Mouse (Mus musculus): ENCODE data around the gene Amigo3. TPM values are rescaled to one million over a fixed set of nuclear protein-coding genes. Genes with fewer than 3 reads are reported as not detected.

Gene Amigo3
- polyA plus RNA-seq, 1 experiment, result 1.2 TPM

DNA sequence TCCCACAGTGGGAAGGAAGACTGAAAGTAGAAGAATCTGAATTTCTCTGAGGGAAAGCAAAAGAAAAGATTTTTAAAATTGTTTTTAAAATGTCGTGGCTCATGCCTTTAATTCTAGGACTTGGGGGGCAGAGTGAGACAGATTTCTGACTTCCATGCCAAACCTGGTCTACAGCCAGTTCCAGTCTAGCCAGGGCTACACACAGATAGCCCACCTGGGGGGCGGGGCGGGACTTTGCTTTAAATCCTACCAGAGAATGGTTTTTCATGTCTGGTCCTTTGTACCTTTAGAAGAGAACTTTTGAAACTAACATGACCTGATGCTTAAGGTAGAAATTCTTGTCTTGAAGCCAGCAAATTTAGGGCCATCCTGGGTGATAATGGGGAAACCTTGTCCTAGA lies 29.7 kb upstream of the Amigo3 start:
- Histone ChIP-seq H3K36me3 (ENCODE audit: control insufficient read depth, insufficient read depth, low read length) (peaks cover 2% of the 10 kb centered on the region; the same call in 1 of the 2 replicates), H3K27me3 (replicated peaks; ENCODE audit: control insufficient read depth, insufficient read depth, low read length) (no peaks in the 10 kb centered on the region), H3K4me3 (ENCODE audit: insufficient read depth, low read depth, low read length) (no peak overlapping the region), H3K4me1 (ENCODE audit: control insufficient read depth, insufficient read depth, low read length) (0 out of 2 replicates have a peak, but pooled peaks cover 5% of the 10 kb centered on the region), H3K27ac (ENCODE audit: insufficient read depth, low read depth, low read length) (no peak overlapping the region)
- no peak for DNase-seq
- 89% methylated on average over 3 of the region's 3 CpGs for WGBS
- TF ChIP-seq CTCF (conservative IDR thresholded peaks at IDR 0.05; ENCODE audit: insufficient read depth, insufficient read length, low read depth, low read length) (no peak), POLR2A (IDR thresholded peaks at IDR 0.05; ENCODE audit: low read depth, low read length) (no peak)

DNA sequence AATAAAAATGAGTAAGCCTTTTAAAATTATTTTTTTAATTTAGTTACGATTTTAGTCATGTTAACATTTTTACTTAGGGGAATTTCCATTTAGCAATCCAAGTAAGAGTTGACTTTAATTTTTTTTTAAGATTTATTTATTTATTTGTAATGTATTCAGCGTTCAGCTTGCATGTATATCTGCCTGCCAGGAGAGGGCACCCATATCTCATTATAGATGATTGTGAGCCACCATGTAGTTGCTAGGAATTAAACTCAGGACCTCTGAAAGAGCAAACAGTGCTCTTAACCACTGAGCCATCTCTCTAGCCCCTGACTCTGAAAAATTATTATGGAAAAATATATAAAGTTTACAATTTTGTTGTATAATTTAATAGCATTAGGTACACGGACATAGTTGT lies 26.4 kb upstream of the Amigo3 start:
- Histone ChIP-seq H3K27ac (ENCODE audit: insufficient read depth, low read depth, low read length) (no peak overlapping the region), H3K27me3 (replicated peaks; ENCODE audit: control insufficient read depth, insufficient read depth, low read length) (no peaks in the 10 kb centered on the region), H3K4me1 (ENCODE audit: control insufficient read depth, insufficient read depth, low read length) (no peaks in the 10 kb centered on the region), H3K36me3 (ENCODE audit: control insufficient read depth, insufficient read depth, low read length) (peaks cover 2% of the 10 kb centered on the region; the same call in 1 of the 2 replicates), H3K4me3 (ENCODE audit: insufficient read depth, low read depth, low read length) (no peak overlapping the region)
- TF ChIP-seq POLR2A (IDR thresholded peaks at IDR 0.05; ENCODE audit: low read depth, low read length) (no peak), CTCF (conservative IDR thresholded peaks at IDR 0.05; ENCODE audit: insufficient read depth, insufficient read length, low read depth, low read length) (no peak)
- 80% methylated on average over 3 of the region's 3 CpGs for WGBS
- DNase-seq, result no peak

DNA sequence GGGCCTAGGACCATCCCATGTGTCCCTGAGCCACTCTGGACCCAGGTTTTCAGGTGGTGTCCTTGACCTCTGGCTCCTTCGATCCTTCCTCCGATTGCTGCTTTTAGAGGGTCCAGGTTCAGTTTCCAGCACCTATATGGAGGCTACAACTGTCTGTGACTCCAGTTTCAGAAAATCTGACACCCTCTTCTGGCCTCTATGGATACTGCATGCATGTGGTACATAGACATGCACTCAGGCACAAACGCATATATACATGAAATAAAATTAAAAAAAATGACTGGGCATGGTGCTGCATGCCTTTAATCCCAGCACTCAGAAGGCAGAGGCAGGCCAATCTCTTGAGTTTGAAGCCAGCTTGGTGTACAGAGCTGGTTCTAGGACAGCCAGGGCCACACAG lies 25.1 kb upstream of the Amigo3 start:
- H3K4me1 ChIP-seq (ENCODE audit: control insufficient read depth, insufficient read depth, low read length), result no peaks in the 10 kb centered on the region
- 96% methylated on average over 3 of the region's 3 CpGs for WGBS
- H3K27me3 ChIP-seq (replicated peaks; ENCODE audit: control insufficient read depth, insufficient read depth, low read length), result no peaks in the 10 kb centered on the region
- no peak overlapping the region for H3K4me3 ChIP-seq (ENCODE audit: insufficient read depth, low read depth, low read length)
- no peak overlapping the region for H3K27ac ChIP-seq (ENCODE audit: insufficient read depth, low read depth, low read length)
- no peak for DNase-seq
- TF ChIP-seq CTCF (conservative IDR thresholded peaks at IDR 0.05; ENCODE audit: insufficient read depth, insufficient read length, low read depth, low read length) (no peak), POLR2A (IDR thresholded peaks at IDR 0.05; ENCODE audit: low read depth, low read length) (no peak)
- peaks cover 2% of the 10 kb centered on the region; the same call in 1 of the 2 replicates for H3K36me3 ChIP-seq (ENCODE audit: control insufficient read depth, insufficient read depth, low read length)

DNA sequence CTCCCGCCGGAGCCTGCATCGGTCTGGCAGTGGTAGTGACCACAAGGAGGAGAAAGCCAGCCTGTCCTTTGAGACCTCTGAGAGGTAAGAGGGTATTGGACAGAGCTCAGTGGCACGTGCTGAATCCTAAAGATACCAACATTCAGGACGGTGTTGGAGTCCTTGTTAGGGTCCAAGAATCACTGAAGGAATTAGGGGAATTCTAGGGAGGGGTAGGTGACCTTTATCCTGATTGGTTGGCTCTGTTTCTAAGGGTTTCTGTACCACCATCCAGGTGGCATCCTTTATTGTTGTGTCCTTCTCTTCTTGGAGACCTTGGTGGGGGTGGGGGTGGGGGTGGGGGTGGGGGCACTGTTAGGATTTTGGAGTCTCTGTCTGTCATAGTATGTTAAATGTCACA lies 20.8 kb upstream of the Amigo3 start:
- H3K36me3 ChIP-seq (ENCODE audit: control insufficient read depth, insufficient read depth, low read length), result no peaks in the 10 kb centered on the region
- no peak for DNase-seq
- H3K27ac ChIP-seq (ENCODE audit: insufficient read depth, low read depth, low read length), result no peak overlapping the region
- TF ChIP-seq CTCF (conservative IDR thresholded peaks at IDR 0.05; ENCODE audit: insufficient read depth, insufficient read length, low read depth, low read length) (no peak), POLR2A (IDR thresholded peaks at IDR 0.05; ENCODE audit: low read depth, low read length) (no peak)
- H3K4me3 ChIP-seq (ENCODE audit: insufficient read depth, low read depth, low read length), result no peak overlapping the region
- WGBS, result 85% methylated on average over 5 of the region's 5 CpGs
- H3K4me1 ChIP-seq (ENCODE audit: control insufficient read depth, insufficient read depth, low read length), result no peaks in the 10 kb centered on the region
- no peaks in the 10 kb centered on the region for H3K27me3 ChIP-seq (replicated peaks; ENCODE audit: control insufficient read depth, insufficient read depth, low read length)

DNA sequence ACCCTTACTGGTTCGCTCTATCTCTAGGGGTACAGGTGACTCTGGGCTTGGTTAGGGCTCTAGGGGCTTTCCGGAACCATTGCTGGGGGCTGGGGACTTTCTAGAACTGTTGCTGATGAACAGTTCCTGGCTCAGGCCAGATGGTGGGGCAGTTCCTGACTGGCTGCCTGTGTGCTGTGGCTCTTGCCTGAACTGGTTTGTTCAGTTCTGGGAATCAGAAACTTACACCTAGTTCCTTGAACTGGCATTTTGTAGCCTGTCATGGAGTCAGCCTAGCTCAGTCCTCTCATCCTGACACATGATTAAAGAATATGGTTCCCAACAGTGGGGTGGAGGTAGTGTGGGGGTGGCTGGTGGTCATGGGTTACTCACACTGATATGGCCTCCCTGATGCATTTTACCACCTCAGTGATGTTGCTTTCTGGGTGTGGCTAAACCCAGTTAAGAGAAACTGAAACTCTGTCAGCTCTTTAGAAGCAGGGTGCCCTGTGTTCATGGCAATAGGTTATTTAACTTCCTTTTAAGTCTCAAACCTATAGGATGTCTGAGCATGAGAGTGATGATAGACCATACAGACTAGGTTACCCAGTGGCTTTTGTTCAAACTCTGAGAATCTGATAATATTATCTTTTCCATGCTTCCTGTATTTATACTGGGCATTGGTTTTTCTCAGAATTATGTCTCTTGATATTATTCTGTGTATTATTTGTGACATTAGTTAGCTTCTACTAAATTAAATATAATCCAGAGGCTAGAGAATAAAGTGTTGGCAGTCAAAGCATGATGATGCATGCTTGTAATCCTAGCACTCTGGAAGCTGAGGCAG lies 17.4 kb upstream of the Amigo3 start:
- DNase-seq, result no peak
- H3K27ac ChIP-seq (ENCODE audit: insufficient read depth, low read depth, low read length), result no peak overlapping the region
- no peak overlapping the region for H3K4me3 ChIP-seq (ENCODE audit: insufficient read depth, low read depth, low read length)
- no peaks in the 10 kb centered on the region for H3K27me3 ChIP-seq (replicated peaks; ENCODE audit: control insufficient read depth, insufficient read depth, low read length)
- no peaks in the 10 kb centered on the region for H3K4me1 ChIP-seq (ENCODE audit: control insufficient read depth, insufficient read depth, low read length)
- 88% methylated on average over 2 of the region's 2 CpGs for WGBS
- TF ChIP-seq POLR2A (IDR thresholded peaks at IDR 0.05; ENCODE audit: low read depth, low read length) (no peak), CTCF (conservative IDR thresholded peaks at IDR 0.05; ENCODE audit: insufficient read depth, insufficient read length, low read depth, low read length) (no peak; the same call in 1 of the 2 replicates)
- no peaks in the 10 kb centered on the region; the same call in 1 of the 2 replicates for H3K36me3 ChIP-seq (ENCODE audit: control insufficient read depth, insufficient read depth, low read length)

GRCm38 (mm10) chr9:108044751-108045492 lies 8.0 kb upstream of the Amigo3 start:
- no peak for DNase-seq
- no peaks in the 10 kb centered on the region for H3K27me3 ChIP-seq (replicated peaks; ENCODE audit: control insufficient read depth, insufficient read depth, low read length)
- peaks cover 4% of the 10 kb centered on the region; the same call in 1 of the 2 replicates for H3K4me1 ChIP-seq (ENCODE audit: control insufficient read depth, insufficient read depth, low read length)
- peak; percentile 27; the same call in 1 of the 2 replicates for TF ChIP-seq CTCF (conservative IDR thresholded peaks at IDR 0.05; ENCODE audit: insufficient read depth, insufficient read length, low read depth, low read length)
- no peak for TF ChIP-seq POLR2A (IDR thresholded peaks at IDR 0.05; ENCODE audit: low read depth, low read length)
- no peaks in the 10 kb centered on the region; the same call in 1 of the 2 replicates for H3K36me3 ChIP-seq (ENCODE audit: control insufficient read depth, insufficient read depth, low read length)
- 96% methylated on average over 8 of the region's 8 CpGs for WGBS
- H3K27ac ChIP-seq (ENCODE audit: insufficient read depth, low read depth, low read length), result no peak overlapping the region
- no peak overlapping the region for H3K4me3 ChIP-seq (ENCODE audit: insufficient read depth, low read depth, low read length)

DNA sequence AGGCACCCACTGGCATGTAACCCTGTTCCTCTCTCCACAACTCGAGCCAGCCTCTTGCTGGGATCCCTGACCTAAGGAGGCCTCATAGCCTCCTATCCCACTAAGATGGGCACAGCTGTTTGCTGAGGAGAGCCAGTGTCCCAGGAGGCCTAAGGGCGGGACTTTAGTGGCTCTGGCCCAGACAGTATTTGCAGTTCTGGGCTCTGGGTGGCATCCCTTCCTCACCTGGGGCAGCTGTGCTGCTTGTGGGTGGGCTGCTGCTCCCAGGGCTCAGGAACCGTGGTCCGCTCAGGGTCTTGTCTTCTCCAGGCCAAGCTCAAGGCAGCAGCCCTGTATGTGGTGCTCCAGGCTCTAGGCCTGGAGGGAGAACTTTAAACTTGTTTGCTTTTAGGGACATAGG lies 6.4 kb upstream of the Amigo3 start:
- WGBS, result 88% methylated on average over 4 of the region's 4 CpGs
- no peak for TF ChIP-seq CTCF (conservative IDR thresholded peaks at IDR 0.05; ENCODE audit: insufficient read depth, insufficient read length, low read depth, low read length)
- no peak for TF ChIP-seq POLR2A (IDR thresholded peaks at IDR 0.05; ENCODE audit: low read depth, low read length)
- H3K36me3 ChIP-seq (ENCODE audit: control insufficient read depth, insufficient read depth, low read length), result no peaks in the 10 kb centered on the region

More for the DNA sequence above, 6.4 kb upstream of the Amigo3 start:
- no peak for DNase-seq
- H3K27ac ChIP-seq (ENCODE audit: insufficient read depth, low read depth, low read length), result no peak overlapping the region
- H3K4me1 ChIP-seq (ENCODE audit: control insufficient read depth, insufficient read depth, low read length), result peaks cover 4% of the 10 kb centered on the region; the same call in 1 of the 2 replicates
- no peaks in the 10 kb centered on the region for H3K27me3 ChIP-seq (replicated peaks; ENCODE audit: control insufficient read depth, insufficient read depth, low read length)
- H3K4me3 ChIP-seq (ENCODE audit: insufficient read depth, low read depth, low read length), result no peak overlapping the region
